Mouse (Mus musculus) neural tube, embryonic 14.5 days (tissue): ENCODE results near the gene Hoxc8. TPM values are rescaled to one million over a fixed set of nuclear protein-coding genes. Genes with fewer than 3 reads are reported as not detected.

ENCODE experiments used
- ATAC-seq: fragments of 200-750 bp; cut with Nextera tagmentation; 2 replicates; pipeline ENCODE4 v1.8.0; 2017; ENCODE audit warnings: low read depth, mild to moderate bottlenecking, moderate TSS enrichment, moderate library complexity
- H3K27ac ChIP-seq: fragments of 300-500 bp; sonication (generic); 2 replicates; pipeline ENCODE4 v1.5.1; 2014; ENCODE audit warnings: low read depth, mild to moderate bottlenecking, control low read depth, low read length, moderate library complexity, mixed read lengths
- H3K27me3 ChIP-seq: fragments of 300-500 bp; sonication (generic); 2 replicates; pipeline ENCODE4 v1.6.1; 2014; ENCODE audit warnings: low read length; ENCODE audit not compliant: control insufficient read depth, insufficient read depth
- H3K36me3 ChIP-seq: fragments of 300-500 bp; sonication (generic); 2 replicates; pipeline ENCODE4 v1.6.1; 2014; ENCODE audit warnings: low read length, mixed read lengths; ENCODE audit not compliant: control insufficient read depth, insufficient read depth
- H3K4me1 ChIP-seq: fragments of 300-500 bp; sonication (generic); 2 replicates; pipeline ENCODE4 v1.6.1; 2014; ENCODE audit warnings: low read length; ENCODE audit not compliant: control insufficient read depth, insufficient read depth
- H3K4me2 ChIP-seq: fragments of 300-500 bp; sonication (generic); 2 replicates; pipeline ENCODE4 v1.6.1; 2014; ENCODE audit warnings: mild to moderate bottlenecking, low read depth, low read length, control low read depth
- H3K4me3 ChIP-seq: fragments of 300-500 bp; sonication (generic); 2 replicates; pipeline ENCODE4 v1.5.1; 2014; ENCODE audit warnings: low read depth, low read length, control low read depth, mixed read lengths
- H3K9ac ChIP-seq: fragments of 300-500 bp; sonication (generic); replicated peaks from 2 replicates; pipeline ENCODE4 v1.6.1; 2014; ENCODE audit warnings: low read depth, mild to moderate bottlenecking, control low read depth, low read length, mixed read lengths
- H3K9me3 ChIP-seq: fragments of 300-500 bp; sonication (generic); 2 replicates; pipeline ENCODE4 v1.6.1; 2016; ENCODE audit warnings: low read length; ENCODE audit not compliant: control insufficient read depth
- WGBS: fragments of 180-500 bp; shearing (Covaris S2); extraction: QIAGEN DNeasy Blood & Tissue Kit; methylation state at CpG from one replicate; pipeline ENCODE4 v1.1.7; 2014; 5-methylcytosine and 5-hydroxymethylcytosine counted together
- polyA plus RNA-seq: library from polyadenylated mRNA; unstranded; fragments of >200 nt; fragmentation: Nextera tagmentation; extraction: Ambion mirVana; gene quantifications from 2 replicates; pipeline ENCODE4 v1.2.1, GENCODE M21; 2014

Hoxc8 gene
- polyA plus RNA-seq, 1 experiment from 2014 or later, result 50.1 TPM

DNA sequence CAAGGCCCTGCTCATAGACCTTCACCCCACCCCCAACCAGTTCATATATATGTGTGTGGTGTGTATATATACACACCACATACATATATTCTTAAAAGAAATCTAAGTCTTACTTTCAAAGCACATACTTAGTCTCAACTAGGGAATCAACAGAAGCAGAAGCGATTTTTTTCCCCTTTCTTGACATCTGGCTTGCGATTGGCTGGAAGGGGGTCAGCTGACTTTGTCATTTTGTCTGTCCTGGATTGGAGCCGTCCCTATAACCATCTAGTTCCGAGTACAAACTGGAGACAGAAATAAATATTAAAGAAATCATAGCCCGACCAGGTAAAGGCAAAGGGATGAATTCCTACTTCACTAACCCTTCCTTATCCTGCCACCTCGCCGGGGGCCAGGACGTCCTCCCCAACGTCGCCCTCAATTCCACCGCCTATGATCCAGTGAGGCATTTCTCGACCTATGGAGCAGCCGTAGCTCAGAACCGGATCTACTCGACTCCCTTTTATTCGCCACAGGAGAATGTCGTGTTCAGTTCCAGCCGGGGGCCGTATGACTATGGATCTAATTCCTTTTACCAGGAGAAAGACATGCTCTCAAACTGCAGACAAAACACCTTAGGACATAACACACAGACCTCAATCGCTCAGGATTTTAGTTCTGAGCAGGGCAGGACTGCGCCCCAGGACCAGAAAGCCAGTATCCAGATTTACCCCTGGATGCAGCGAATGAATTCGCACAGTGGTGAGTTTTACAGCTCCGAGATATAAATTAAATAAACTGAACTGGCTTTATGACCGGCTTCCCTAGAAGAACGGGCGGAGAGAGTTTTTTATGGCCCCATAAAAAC is 19.1 kb downstream of the Hoxc8 start:
- ATAC-seq, result no peak
- 1% methylated on average over 27 of the region's 27 CpGs for whole genome bisulfite sequencing
- Histone ChIP-seq H3K27ac (peak overlapping the region; percentile 78), H3K36me3 (0 out of 2 replicates have a peak, but pooled peaks cover 4% of the 10 kb centered on the region), H3K9ac (peak overlapping the region; percentile 44), H3K4me1 (peaks cover 94% of the 10 kb centered on the region), H3K4me3 (peak overlapping the region; percentile 34), H3K9me3 (no peaks in the 10 kb centered on the region), H3K27me3 (no peaks in the 10 kb centered on the region), H3K4me2 (peak overlapping the region; percentile 83)

DNA sequence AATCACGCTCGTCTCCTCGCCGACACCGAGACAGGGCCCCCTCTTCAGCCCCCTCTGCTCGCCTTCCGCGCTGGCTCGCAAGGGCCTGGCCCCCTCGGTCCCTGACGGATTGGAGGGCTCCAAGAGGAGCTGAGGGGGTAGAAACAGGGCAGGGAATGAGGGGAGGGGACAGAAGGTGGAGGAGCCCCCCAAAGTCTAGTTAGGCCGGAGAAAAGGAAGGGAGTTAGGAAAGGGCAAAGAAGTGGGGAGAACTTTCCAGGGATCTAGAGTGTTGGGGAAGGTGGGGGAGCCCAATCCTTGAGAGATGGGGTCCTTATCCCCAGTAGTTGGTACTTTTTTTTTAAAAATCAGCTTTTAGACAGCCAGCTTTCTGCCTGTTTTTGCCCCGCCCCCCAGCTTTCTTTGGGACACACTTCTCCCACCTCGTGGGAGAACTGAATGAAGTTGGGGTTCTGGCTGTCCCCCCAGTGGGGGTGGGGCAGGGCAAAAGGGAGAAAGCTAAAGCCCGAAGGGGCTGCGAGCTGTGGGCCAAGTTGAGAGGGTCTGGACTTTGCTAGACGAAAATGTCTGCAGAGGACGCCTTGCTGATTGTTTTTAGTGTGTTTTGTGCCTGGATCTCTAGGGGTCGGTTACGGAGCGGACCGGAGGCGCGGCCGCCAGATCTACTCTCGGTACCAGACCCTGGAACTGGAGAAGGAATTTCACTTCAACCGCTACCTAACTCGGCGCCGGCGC is 19.9 kb downstream of the Hoxc8 start:
- peak overlapping the region; percentile 34 for H3K4me3 ChIP-seq
- 2% methylated on average over 31 of the region's 31 CpGs for WGBS
- H3K9ac ChIP-seq, result peak overlapping the region; percentile 44
- ATAC-seq, result no peak
- H3K9me3 ChIP-seq, result no peaks in the 10 kb centered on the region
- peak overlapping the region; percentile 78 for H3K27ac ChIP-seq
- peaks cover 94% of the 10 kb centered on the region for H3K4me1 ChIP-seq
- H3K36me3 ChIP-seq, result 0 out of 2 replicates have a peak, but pooled peaks cover 4% of the 10 kb centered on the region
- peak overlapping the region; percentile 83 for H3K4me2 ChIP-seq
- H3K27me3 ChIP-seq, result no peaks in the 10 kb centered on the region

DNA sequence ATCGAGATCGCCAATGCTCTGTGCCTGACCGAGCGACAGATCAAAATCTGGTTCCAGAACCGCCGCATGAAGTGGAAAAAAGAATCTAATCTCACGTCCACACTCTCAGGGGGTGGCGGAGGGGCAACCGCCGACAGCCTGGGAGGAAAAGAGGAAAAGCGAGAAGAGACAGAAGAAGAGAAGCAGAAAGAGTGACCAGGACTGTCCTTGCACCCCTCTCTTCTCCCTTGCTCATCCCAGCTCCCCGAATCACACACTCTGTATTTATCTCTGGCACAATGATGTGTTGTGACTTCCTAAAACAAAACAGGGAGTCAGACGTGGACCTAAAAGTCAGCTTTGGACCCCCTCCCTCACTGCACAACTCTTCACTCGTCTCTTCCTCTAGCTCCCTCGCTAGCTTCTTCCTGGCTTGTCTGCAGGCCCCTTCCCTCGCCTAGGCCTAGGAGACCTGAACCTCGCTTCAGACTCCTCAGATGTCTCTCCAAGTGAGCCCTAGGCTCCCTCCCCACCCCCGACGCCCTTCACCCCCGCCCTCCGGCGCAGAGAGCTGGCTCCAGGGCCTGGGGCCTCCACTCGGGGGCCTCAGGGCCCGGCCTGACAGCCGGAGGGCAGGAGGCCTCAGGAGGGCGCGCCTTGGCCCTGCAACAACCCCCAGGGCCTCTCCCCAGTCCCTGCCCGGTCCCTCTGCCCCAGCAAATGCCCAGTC is 20.6 kb downstream of the Hoxc8 start:
- Histone ChIP-seq H3K27ac (peak overlapping the region; percentile 78), H3K9me3 (no peaks in the 10 kb centered on the region), H3K9ac (peak overlapping the region; percentile 44), H3K27me3 (no peaks in the 10 kb centered on the region), H3K4me1 (peaks cover 93% of the 10 kb centered on the region), H3K36me3 (0 out of 2 replicates have a peak, but pooled peaks cover 4% of the 10 kb centered on the region), H3K4me2 (peak overlapping the region; percentile 83), H3K4me3 (peak overlapping the region; percentile 34)
- no peak for ATAC-seq
- WGBS, result 5% methylated on average over 28 of the region's 28 CpGs

DNA sequence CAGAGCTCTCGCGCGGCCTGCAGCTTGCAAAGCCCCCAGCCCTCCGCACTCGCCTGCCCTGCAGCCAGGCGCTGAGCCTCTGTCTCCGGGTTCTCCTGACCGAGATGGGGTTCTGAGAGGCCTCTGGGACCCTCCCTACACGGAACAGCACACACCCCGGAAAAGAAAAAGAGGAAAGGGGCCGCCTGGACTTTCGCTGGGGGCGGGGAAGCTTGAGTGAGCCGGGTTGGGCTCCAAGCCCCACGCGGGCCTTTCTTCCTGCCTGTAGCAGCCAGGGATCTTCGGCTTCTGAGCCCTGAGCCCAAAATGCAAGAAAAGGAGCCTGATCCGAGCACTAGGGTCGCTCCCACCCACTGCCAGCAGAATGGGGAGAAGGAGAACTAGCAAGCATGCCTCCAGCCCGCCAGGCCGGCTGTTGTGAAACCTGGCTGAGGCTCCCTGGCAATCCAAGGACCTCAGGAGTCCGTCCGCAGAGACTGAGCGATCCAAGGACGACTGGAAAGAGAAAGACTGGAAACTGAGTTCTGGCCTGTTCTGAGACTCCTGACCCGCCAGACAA is 21.6 kb downstream of the Hoxc8 start:
- H3K9ac ChIP-seq, result peak overlapping the region; percentile 44
- peak overlapping the region; percentile 18 for H3K4me3 ChIP-seq
- 0 out of 2 replicates have a peak, but pooled peaks cover 4% of the 10 kb centered on the region for H3K36me3 ChIP-seq
- peak overlapping the region; percentile 83 for H3K4me2 ChIP-seq
- 5% methylated on average over 26 of the region's 26 CpGs for WGBS
- peaks cover 91% of the 10 kb centered on the region for H3K4me1 ChIP-seq
- H3K9me3 ChIP-seq, result no peaks in the 10 kb centered on the region
- no peaks in the 10 kb centered on the region for H3K27me3 ChIP-seq
- peak overlapping the region; percentile 71 for H3K27ac ChIP-seq
- no peak for ATAC-seq

DNA sequence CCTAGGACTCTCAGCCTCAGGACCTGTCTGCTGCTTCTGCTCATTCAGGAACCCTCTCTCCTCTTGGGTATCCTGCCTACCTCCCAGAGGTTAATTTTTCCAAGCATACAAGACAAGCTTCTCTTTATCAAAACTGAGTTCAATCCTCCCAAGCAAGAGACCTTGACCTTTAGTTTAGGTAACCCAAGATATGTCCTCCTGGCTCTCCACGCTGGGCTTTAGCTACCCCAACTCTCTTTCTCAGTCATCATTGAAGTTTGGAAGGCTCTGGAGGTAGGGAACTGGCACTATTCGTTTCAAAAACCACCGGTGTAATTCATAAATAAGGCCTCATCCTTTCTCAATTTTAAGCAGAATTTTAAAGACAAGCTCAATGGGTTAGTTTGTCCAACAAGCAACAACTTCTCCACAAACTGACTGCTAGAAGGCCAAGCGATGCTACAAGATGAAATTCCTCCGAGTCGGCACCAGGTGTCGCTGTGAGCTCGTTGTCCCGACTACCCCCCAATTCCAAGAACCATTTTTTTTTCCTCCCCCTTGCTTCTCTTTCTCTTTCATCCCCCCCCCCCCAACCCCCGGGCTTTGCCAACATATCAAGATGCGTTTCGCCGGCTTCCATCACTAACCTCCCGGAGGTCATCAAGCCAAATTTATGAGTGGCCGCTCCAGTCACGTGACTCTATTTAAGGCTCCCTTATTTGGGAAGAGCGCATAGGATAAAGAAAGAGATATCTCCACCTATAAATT is 23.0 kb downstream of the Hoxc8 start:
- Histone ChIP-seq H3K9me3 (no peaks in the 10 kb centered on the region), H3K36me3 (peaks cover 4% of the 10 kb centered on the region; the same call in 1 of the 2 replicates), H3K4me2 (peak overlapping the region; percentile 83), H3K9ac (peak overlapping the region; percentile 44; the same call in 1 of the 2 replicates), H3K4me3 (peak overlapping the region; percentile 30; the same call in 1 of the 2 replicates), H3K4me1 (peaks cover 89% of the 10 kb centered on the region), H3K27ac (peak overlapping the region; percentile 87), H3K27me3 (no peaks in the 10 kb centered on the region)
- ATAC-seq, result no peak
- 5% methylated on average over 17 of the region's 17 CpGs for WGBS

DNA sequence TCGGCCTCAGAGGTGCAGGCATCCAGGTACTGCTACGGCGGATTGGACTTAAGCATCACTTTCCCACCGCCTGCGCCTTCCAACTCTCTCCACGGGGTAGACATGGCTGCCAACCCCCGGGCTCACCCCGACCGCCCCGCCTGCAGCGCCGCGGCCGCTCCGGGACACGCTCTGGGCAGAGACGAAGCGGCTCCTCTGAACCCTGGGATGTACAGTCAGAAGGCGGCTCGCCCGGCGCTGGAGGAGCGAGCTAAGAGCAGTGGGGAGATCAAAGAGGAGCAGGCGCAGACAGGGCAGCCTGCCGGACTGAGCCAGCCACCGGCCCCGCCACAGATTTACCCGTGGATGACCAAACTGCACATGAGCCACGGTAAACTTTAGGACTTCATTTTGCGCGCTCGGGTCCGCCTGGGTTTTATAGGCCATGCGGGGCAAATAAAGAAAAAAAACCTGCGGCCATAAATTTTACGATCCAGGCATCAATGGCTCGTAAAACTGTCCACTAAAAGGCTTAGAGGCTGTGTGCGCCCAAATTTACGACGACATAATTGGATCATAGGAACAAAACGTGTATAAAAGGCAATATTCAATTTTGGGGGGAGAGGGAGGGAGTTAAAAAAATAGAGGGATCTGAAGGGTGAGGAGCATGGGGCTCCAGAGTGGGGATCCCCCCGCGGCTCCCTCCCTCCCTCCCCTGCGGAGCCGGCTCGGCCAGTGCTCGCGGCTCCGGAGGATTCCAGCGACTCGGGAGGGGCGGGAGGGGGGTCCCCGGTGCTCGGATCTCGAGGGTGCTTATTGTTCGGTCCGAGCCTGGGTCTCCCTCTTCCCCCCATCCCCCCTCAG is 24.0 kb downstream of the Hoxc8 start:
- under 1% methylated on average over 50 of the region's 57 CpGs for WGBS
- no peaks in the 10 kb centered on the region for H3K27me3 ChIP-seq

DNA sequence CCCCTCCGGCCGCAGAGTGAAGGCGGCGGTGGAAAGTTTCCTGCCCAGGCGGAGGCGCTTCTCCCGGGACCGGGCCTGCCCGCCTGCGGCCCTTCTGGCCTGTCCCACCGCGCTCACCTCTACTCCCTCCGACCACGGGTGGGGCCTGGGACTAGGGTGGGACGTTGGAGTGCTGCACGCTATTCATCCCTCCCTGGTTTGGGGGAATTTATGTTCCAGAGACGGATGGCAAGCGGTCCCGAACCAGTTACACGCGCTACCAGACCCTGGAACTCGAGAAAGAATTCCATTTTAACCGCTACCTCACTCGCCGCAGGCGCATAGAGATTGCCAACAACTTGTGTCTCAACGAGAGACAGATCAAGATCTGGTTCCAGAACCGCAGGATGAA is 24.6 kb downstream of the Hoxc8 start:
- H3K27ac ChIP-seq, result peak overlapping the region; percentile 87
- WGBS, result 1% methylated on average over 25 of the region's 28 CpGs
- H3K9me3 ChIP-seq, result no peaks in the 10 kb centered on the region
- peak overlapping the region; percentile 30 for H3K4me3 ChIP-seq
- peak; percentile 31 for ATAC-seq
- peak overlapping the region; percentile 43 for H3K9ac ChIP-seq
- H3K27me3 ChIP-seq, result no peaks in the 10 kb centered on the region
- H3K4me1 ChIP-seq, result peaks cover 89% of the 10 kb centered on the region
- H3K4me2 ChIP-seq, result peak overlapping the region; percentile 83
- H3K36me3 ChIP-seq, result peaks cover 4% of the 10 kb centered on the region; the same call in 1 of the 2 replicates

More for the DNA sequence above, 24.0 kb downstream of the Hoxc8 start:
- Histone ChIP-seq H3K4me2 (peak overlapping the region; percentile 83), H3K27ac (peak overlapping the region; percentile 87), H3K4me3 (peak overlapping the region; percentile 30), H3K9ac (peak overlapping the region; percentile 44), H3K9me3 (no peaks in the 10 kb centered on the region), H3K36me3 (peaks cover 4% of the 10 kb centered on the region; the same call in 1 of the 2 replicates), H3K4me1 (peaks cover 89% of the 10 kb centered on the region)
- peak; percentile 71 for ATAC-seq
